Mouse (Mus musculus): Measurements from ENCODE around the gene Esd.
A peak's percentile ranks its signal among the peaks of the same experiment; 100 is the strongest.

Gene Esd

GRCm38 (mm10) chr14:74732079-74732783 lies at the start of gene Esd:
Gene Esd, plus strand, starts transcription at chr14:74732297.
- peak; percentile 94 for DNase-seq (ENCODE audit: low read depth)

GRCm38 (mm10) chr14:74684298-74684978 lies 47.7 kb upstream of the Esd start:
- no peak for DNase-seq (ENCODE audit: low read depth)

GRCm38 (mm10) chr14:74691963-74692362 lies 40.1 kb upstream of the Esd start:
- no peak for DNase-seq (ENCODE audit: low read depth)

- DNase-seq (ENCODE audit: low read depth) = no peak
Observed at GRCm38 (mm10) chr14:74696766-74697165, 35.3 kb upstream of the Esd start.

- DNase-seq (ENCODE audit: low read depth) = no peak
Observed at GRCm38 (mm10) chr14:74697432-74697831, 34.7 kb upstream of the Esd start.

- DNase-seq (ENCODE audit: low read depth) = no peak
Observed at GRCm38 (mm10) chr14:74699241-74699640, 32.9 kb upstream of the Esd start.

- no peak for DNase-seq (ENCODE audit: low read depth)
Observed at GRCm38 (mm10) chr14:74703930-74704329, 28.2 kb upstream of the Esd start.

- peak; percentile 78 for DNase-seq (ENCODE audit: low read depth)
Observed at GRCm38 (mm10) chr14:74709054-74709453, 23.0 kb upstream of the Esd start.

- DNase-seq (ENCODE audit: low read depth) = no peak
Observed at GRCm38 (mm10) chr14:74723541-74723940, 8.6 kb upstream of the Esd start.

- peak; percentile 22 for DNase-seq (ENCODE audit: low read depth)
Observed at GRCm38 (mm10) chr14:74731221-74732078, 647 bp upstream of the Esd start.

- peak; percentile 9 for DNase-seq (ENCODE audit: low read depth)
Observed at GRCm38 (mm10) chr14:74733397-74733796, 1.3 kb downstream of the Esd start.

- no peak for DNase-seq (ENCODE audit: low read depth)
Observed at GRCm38 (mm10) chr14:74735471-74735870, 3.4 kb downstream of the Esd start.

- no peak for DNase-seq (ENCODE audit: low read depth)
Observed at GRCm38 (mm10) chr14:74736850-74737249, 4.8 kb downstream of the Esd start.

GRCm38 (mm10) chr14:74764191-74764918 lies 32.3 kb downstream of the Esd start:
- DNase-seq (ENCODE audit: low read depth) = peak; percentile 89

GRCm38 (mm10) chr14:74767892-74768291 lies 35.8 kb downstream of the Esd start:
- peak; percentile 19 for DNase-seq (ENCODE audit: low read depth)

- no peak for DNase-seq (ENCODE audit: low read depth)
Observed at GRCm38 (mm10) chr14:74774046-74774619, 42.0 kb downstream of the Esd start.

GRCm38 (mm10) chr14:74784243-74784934 lies 52.3 kb downstream of the Esd start:
- DNase-seq (ENCODE audit: low read depth) = no peak

GRCm38 (mm10) chr14:74787717-74788116 lies 55.6 kb downstream of the Esd start:
- no peak for DNase-seq (ENCODE audit: low read depth)

- DNase-seq (ENCODE audit: low read depth) = no peak
Observed at GRCm38 (mm10) chr14:74788766-74789165, 56.7 kb downstream of the Esd start.

GRCm38 (mm10) chr14:74790535-74790934 lies 58.4 kb downstream of the Esd start:
- DNase-seq (ENCODE audit: low read depth) = no peak

- no peak for DNase-seq (ENCODE audit: low read depth)
Observed at GRCm38 (mm10) chr14:74792793-74793192, 60.7 kb downstream of the Esd start.

Data from induced T-regulatory cell, adult 2 months (primary cell).